In genomic region chr2:153442720-153443119, GRCm38 (mm10) we compare ENCODE assay signal across 11 mouse cellular contexts. TPM values are rescaled to one million over a fixed set of nuclear protein-coding genes. Genes with fewer than 3 reads are reported as not detected.
DNase-seq lines count a peak whose midpoint lies in the region; ATAC-seq lines count a peak whose summit lies in the region.
"Had no signal": no experiment of that assay in that cellular context is flagged by ENCODE, and none has a peak within 500 bp of the region (broad histone marks: within the 10 kb centered on the region; RNA-seq: fewer than 3 reads in every experiment).

No protein-coding gene starts in this region.

- H3K27me3 ChIP-seq in heart, embryonic 15.5 days = no peaks in the 10 kb centered on the region
- no peaks in the 10 kb centered on the region for H3K27me3 ChIP-seq in hindbrain, embryonic 16.5 days (replicated peaks; ENCODE audit: control insufficient read depth, insufficient read depth, low read length)
- no peaks in the 10 kb centered on the region for H3K27me3 ChIP-seq in midbrain, embryonic 13.5 days

- no peak for DNase-seq in heart, adult 9 months (ENCODE audit: low spot score in 2 of 2)
- peak; percentile 51 for DNase-seq in embryo, embryonic 10.5 days (ENCODE audit: low spot score)
- DNase-seq in layer of hippocampus, adult 9-10 months (ENCODE audit: low spot score) = no peak
- DNase-seq in layer of hippocampus, adult 11-12 months (ENCODE audit: low spot score) = no peak
- no peak for DNase-seq in layer of hippocampus, postnatal 14 days (ENCODE audit: low spot score in 2 of 2)

- peak overlapping the region; percentile 98 for H3K4me3 ChIP-seq in heart, embryonic 15.5 days
- peak overlapping the region; percentile 85 for H3K4me3 ChIP-seq in hindbrain, embryonic 16.5 days (ENCODE audit: low read length)
- H3K4me3 ChIP-seq in midbrain, embryonic 13.5 days (replicated peaks) = peak overlapping the region; percentile 95

- H3K4me1 ChIP-seq in heart, embryonic 15.5 days (replicated peaks) = peaks cover 60% of the 10 kb centered on the region
- peaks cover 42% of the 10 kb centered on the region for H3K4me1 ChIP-seq in hindbrain, embryonic 16.5 days (ENCODE audit: control insufficient read depth, insufficient read depth, low read depth, low read length)
- peaks cover 53% of the 10 kb centered on the region for H3K4me1 ChIP-seq in midbrain, embryonic 13.5 days (replicated peaks)

- ATAC-seq in heart, embryonic 15.5 days (replicated peaks; ENCODE audit: insufficient number of reproducible peaks, insufficient read depth, low FRiP score, low read depth) = no peak
- no peak for ATAC-seq in hindbrain, embryonic 16.5 days
- ATAC-seq in midbrain, embryonic 13.5 days = no peak

- H3K27ac ChIP-seq in heart, embryonic 15.5 days = peak overlapping the region; percentile 96
- H3K27ac ChIP-seq in hindbrain, embryonic 16.5 days (ENCODE audit: low read depth, low read length) = peak overlapping the region; percentile 96
- H3K27ac ChIP-seq in midbrain, embryonic 13.5 days = peak overlapping the region; percentile 98

- 31% methylated on average over 5 of the region's 5 CpGs for WGBS in heart, embryonic 15.5 days
- WGBS in hindbrain, embryonic 16.5 days = 2% methylated on average over 5 of the region's 5 CpGs
- WGBS in midbrain, embryonic 13.5 days = 1% methylated on average over 5 of the region's 5 CpGs

- peak overlapping the region; percentile 93 for H3K9ac ChIP-seq in heart, embryonic 15.5 days
- peak overlapping the region; percentile 94 for H3K9ac ChIP-seq in hindbrain, embryonic 16.5 days (ENCODE audit: low read depth, low read length)
- peak overlapping the region; percentile 97 for H3K9ac ChIP-seq in midbrain, embryonic 13.5 days (replicated peaks)

- no peaks in the 10 kb centered on the region for H3K36me3 ChIP-seq in heart, embryonic 15.5 days
- H3K36me3 ChIP-seq in hindbrain, embryonic 16.5 days (ENCODE audit: control insufficient read depth, insufficient read depth, low read length) = no peaks in the 10 kb centered on the region
- no peaks in the 10 kb centered on the region for H3K36me3 ChIP-seq in midbrain, embryonic 13.5 days

- H3K9me3 ChIP-seq in heart, embryonic 15.5 days (replicated peaks) = no peaks in the 10 kb centered on the region
- H3K9me3 ChIP-seq in hindbrain, embryonic 16.5 days (ENCODE audit: control insufficient read depth, low read length) = no peaks in the 10 kb centered on the region
- no peaks in the 10 kb centered on the region for H3K9me3 ChIP-seq in midbrain, embryonic 13.5 days

- peak overlapping the region; percentile 96 for H3K4me2 ChIP-seq in heart, embryonic 15.5 days
- peak overlapping the region; percentile 96 for H3K4me2 ChIP-seq in hindbrain, embryonic 16.5 days (ENCODE audit: low read length)
- H3K4me2 ChIP-seq in midbrain, embryonic 13.5 days (replicated peaks) = peak overlapping the region; percentile 92

RNA-seq across cellular contexts. Expression of gene 4930404H24Rik, which starts 49.9 kb away (rescaled TPM):
- polyA plus RNA-seq in heart, embryonic 15.5 days (2015; fragmentation: Nextera tagmentation; extraction: Ambion mirVana) = not detected in 2 replicates
- polyA plus RNA-seq in hindbrain, embryonic 16.5 days (2015; fragmentation: Nextera tagmentation; extraction: Ambion mirVana) = not detected in 2 replicates
- polyA plus RNA-seq in midbrain, embryonic 13.5 days (2015; fragmentation: Nextera tagmentation; extraction: Ambion mirVana) = not detected in 2 replicates
- total RNA-seq in layer of hippocampus, postnatal 14 days (2021) = not detected
- total RNA-seq: gastrocnemius, postnatal 4 days; megakaryocyte-erythroid progenitor cell, adult 5-6 weeks had no signal
- polyA plus RNA-seq: thymus, postnatal 0 days had no signal
